Mouse (Mus musculus): ENCODE results near the gene Coro1c.

DNA sequence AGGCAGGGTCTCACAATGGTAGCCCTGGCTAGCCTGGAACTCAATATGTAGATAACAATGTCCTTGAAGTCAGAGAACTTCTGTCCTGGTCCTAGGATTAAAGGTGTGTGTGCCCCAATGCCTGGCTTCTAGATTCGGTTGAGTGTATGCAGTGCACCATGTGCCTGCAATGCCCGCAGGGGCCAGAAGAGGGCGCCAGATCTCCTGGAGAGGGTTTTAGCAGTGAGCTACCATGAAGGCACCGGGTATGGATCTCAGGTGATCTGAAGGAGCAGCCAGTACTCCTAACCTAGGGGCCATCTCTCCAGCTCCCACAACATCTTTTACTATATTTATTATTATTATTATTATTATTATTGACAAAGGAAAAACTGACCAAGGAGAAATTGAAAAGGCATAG is 48.0 kb upstream of the Coro1c start:
- TF ChIP-seq CTCF (IDR thresholded peaks at IDR 0.05; ENCODE audit: low read depth, low read length) (peak; percentile 95), POLR2A (IDR thresholded peaks at IDR 0.05; ENCODE audit: borderline replicate concordance, low read depth, low read length) (no peak)

All from bone marrow macrophage, adult 2 months (primary cell).